Mouse (Mus musculus) lung, postnatal 0 days (tissue): Measurements from ENCODE around the gene Plin5. TPM values are rescaled to one million over a fixed set of nuclear protein-coding genes. Genes with fewer than 3 reads are reported as not detected.
A peak's percentile ranks its signal among the peaks of the same experiment; 100 is the strongest.

Source experiments
- ATAC-seq: fragments of 200-750 bp; cut with Nextera tagmentation; 2 replicates; pipeline ENCODE4 v1.8.0; 2017; ENCODE audit warnings: moderate library complexity
- DNase-seq: peaks from one replicate; pipeline ENCODE4 v3.0.0-alpha.2; 2016; ENCODE audit warnings: low spot score
- H3K27ac ChIP-seq: fragments of 300-500 bp; sonication (generic); 2 replicates; pipeline ENCODE4 v1.5.1; 2014; ENCODE audit warnings: antibody characterized with exemption, mild to moderate bottlenecking, low read length, mixed read lengths
- H3K27me3 ChIP-seq: fragments of 300-500 bp; sonication (generic); replicated peaks from 2 replicates; pipeline ENCODE4 v1.6.1; 2014; ENCODE audit warnings: low read length, mixed read lengths; ENCODE audit not compliant: insufficient read depth
- H3K36me3 ChIP-seq: fragments of 300-500 bp; sonication (generic); 2 replicates; pipeline ENCODE4 v1.6.1; 2014; ENCODE audit warnings: low read length, mixed read lengths; ENCODE audit not compliant: insufficient read depth
- H3K4me1 ChIP-seq: fragments of 300-500 bp; sonication (generic); 2 replicates; pipeline ENCODE4 v1.6.1; 2014; ENCODE audit warnings: antibody characterized with exemption, low read depth, low read length, mixed read lengths; ENCODE audit not compliant: insufficient read depth
- H3K4me2 ChIP-seq: fragments of 300-500 bp; sonication (generic); replicated peaks from 2 replicates; pipeline ENCODE4 v1.6.1; 2014; ENCODE audit warnings: low read depth, mild to moderate bottlenecking, low read length, moderate library complexity, mixed read lengths
- H3K4me3 ChIP-seq: fragments of 300-500 bp; sonication (generic); 2 replicates; pipeline ENCODE4 v1.5.1; 2014; ENCODE audit warnings: low read depth, low read length
- H3K9ac ChIP-seq: fragments of 300-500 bp; sonication (generic); replicated peaks from 2 replicates; pipeline ENCODE4 v1.6.1; 2014; ENCODE audit warnings: low read depth, mild to moderate bottlenecking
- H3K9me3 ChIP-seq: fragments of 300-500 bp; sonication (generic); 2 replicates; pipeline ENCODE4 v1.6.1; 2016; ENCODE audit warnings: low read length, mixed read lengths
- CTCF ChIP-seq: IDR thresholded peaks from 2 replicates; pipeline ENCODE4 v1.5.1; 2016; ENCODE audit warnings: antibody characterized with exemption, mild to moderate bottlenecking
- EP300 ChIP-seq: IDR thresholded peaks from 2 replicates; pipeline ENCODE4 v1.6.1; 2016; ENCODE audit warnings: antibody characterized with exemption, mild to moderate bottlenecking, control low read depth
- WGBS: fragments of 180-500 bp; shearing (Covaris S2); extraction: QIAGEN DNeasy Blood & Tissue Kit; methylation state at CpG from one replicate; pipeline ENCODE4 v1.1.7; 2014; 5-methylcytosine and 5-hydroxymethylcytosine counted together
- polyA plus RNA-seq: library from polyadenylated mRNA; unstranded; fragments of >200 nt; fragmentation: Nextera tagmentation; extraction: Ambion mirVana; gene quantifications from 2 replicates; pipeline ENCODE4 v1.2.1, GENCODE M21; 2015

Gene Plin5
- 3.2 and 4.3 TPM in 2 replicates for polyA plus RNA-seq

- Histone ChIP-seq H3K4me1 (no peaks in the 10 kb centered on the region; the same call in 1 of the 2 replicates), H3K4me2 (peak within 1 kb of the TSS; percentile 52), H3K9ac (no peak within 1 kb of the TSS), H3K9me3 (peaks cover 1% of the 10 kb centered on the region; the same call in 1 of the 2 replicates), H3K36me3 (no peaks in the 10 kb centered on the region; the same call in 1 of the 2 replicates), H3K27ac (no peak within 1 kb of the TSS), H3K4me3 (peak within 1 kb of the TSS; percentile 14; the same call in 1 of the 2 replicates), H3K27me3 (no peaks in the 10 kb centered on the region; the same call in 1 of the 2 replicates)
- 5% methylated on average over 24 of the region's 27 CpGs for WGBS
- peak; percentile 55 for DNase-seq
- TF ChIP-seq CTCF (no peak), EP300 (no peak)
- ATAC-seq: peak; percentile 72
These were observed at the start of gene Plin5 for GRCm38 (mm10) chr17:56117251-56117710. Plin5 (minus strand) TSS chr17:56117596.

GRCm38 (mm10) chr17:56165671-56166070 is 48.3 kb upstream of the Plin5 start:
- H3K27ac ChIP-seq: no peak overlapping the region
- DNase-seq (no peak), ATAC-seq (no peak)
- no peak overlapping the region for H3K4me2 ChIP-seq
- WGBS: 57% methylated on average over 11 of the region's 11 CpGs
- H3K36me3 ChIP-seq: no peaks in the 10 kb centered on the region
- TF ChIP-seq CTCF: no peak
- TF ChIP-seq EP300: no peak
- H3K9ac ChIP-seq: no peak overlapping the region
- no peaks in the 10 kb centered on the region for H3K9me3 ChIP-seq
- peaks cover 10% of the 10 kb centered on the region; the same call in 1 of the 2 replicates for H3K4me1 ChIP-seq
- no peak overlapping the region for H3K4me3 ChIP-seq
- H3K27me3 ChIP-seq: no peaks in the 10 kb centered on the region

GRCm38 (mm10) chr17:56164510-56164909 is 47.1 kb upstream of the Plin5 start:
- Histone ChIP-seq H3K4me2 (no peak overlapping the region), H3K4me3 (no peak overlapping the region), H3K27ac (no peak overlapping the region), H3K9ac (no peak overlapping the region), H3K9me3 (no peaks in the 10 kb centered on the region), H3K27me3 (no peaks in the 10 kb centered on the region), H3K4me1 (peaks cover 10% of the 10 kb centered on the region; the same call in 1 of the 2 replicates), H3K36me3 (no peaks in the 10 kb centered on the region)
- no peak for TF ChIP-seq CTCF
- no peak for TF ChIP-seq EP300
- ATAC-seq (no peak), DNase-seq (no peak)
- 67% methylated on average over 3 of the region's 3 CpGs for WGBS

DNA sequence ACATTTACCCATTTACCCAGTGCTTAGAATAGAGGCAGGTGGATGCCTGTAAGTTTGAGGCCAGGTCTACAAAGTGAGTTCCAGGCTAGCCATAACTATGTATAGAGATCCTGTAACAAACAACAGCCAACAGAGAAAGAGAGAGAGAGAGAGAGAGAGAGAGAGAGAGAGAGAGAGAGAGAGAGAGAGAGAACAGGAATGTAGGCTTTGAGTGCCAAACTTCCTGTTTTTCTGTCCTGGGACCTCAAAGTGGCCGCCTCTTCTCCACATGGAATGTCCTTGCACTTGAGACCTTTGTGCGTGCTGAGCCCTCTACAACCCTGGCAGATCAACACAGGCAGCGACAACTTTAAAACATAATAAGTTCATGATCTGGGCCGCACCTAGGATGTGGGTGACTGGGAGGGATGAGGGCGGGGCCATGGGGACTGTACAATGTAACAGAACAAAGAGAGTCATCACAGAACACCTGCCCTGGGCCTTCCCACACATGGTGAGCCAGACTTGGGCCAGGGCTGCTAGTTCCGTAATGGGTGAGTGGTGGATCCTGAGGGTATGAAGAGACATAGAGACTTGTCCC is 46.2 kb upstream of the Plin5 start:
- no peaks in the 10 kb centered on the region for H3K9me3 ChIP-seq
- H3K4me2 ChIP-seq: no peak overlapping the region
- ATAC-seq (0 out of 2 replicates have a peak, but pooled peaks have one; percentile 7), DNase-seq (peak; percentile 51)
- no peaks in the 10 kb centered on the region for H3K27me3 ChIP-seq
- no peaks in the 10 kb centered on the region for H3K36me3 ChIP-seq
- WGBS: 45% methylated on average over 6 of the region's 6 CpGs
- no peak overlapping the region for H3K9ac ChIP-seq
- peaks cover 10% of the 10 kb centered on the region; the same call in 1 of the 2 replicates for H3K4me1 ChIP-seq
- TF ChIP-seq CTCF: no peak
- no peak for TF ChIP-seq EP300
- no peak overlapping the region for H3K4me3 ChIP-seq
- H3K27ac ChIP-seq: no peak overlapping the region

- TF ChIP-seq EP300 (no peak), CTCF (no peak)
- DNase-seq (peak; percentile 98), ATAC-seq (peak; percentile 99)
- peak within 1 kb of the TSS; percentile 54 for H3K4me2 ChIP-seq
- WGBS: 1% methylated on average over 30 of the region's 30 CpGs
- no peak within 1 kb of the TSS for H3K27ac ChIP-seq
- H3K9me3 ChIP-seq: no peaks in the 10 kb centered on the region
- 0 out of 2 replicates have a peak, but pooled peaks cover 2% of the 10 kb centered on the region for H3K27me3 ChIP-seq
- H3K36me3 ChIP-seq: no peaks in the 10 kb centered on the region
- H3K9ac ChIP-seq: no peak within 1 kb of the TSS
- peak within 1 kb of the TSS; percentile 28 for H3K4me3 ChIP-seq
- peaks cover 10% of the 10 kb centered on the region; the same call in 1 of the 2 replicates for H3K4me1 ChIP-seq
These were observed 44.9 kb upstream of the Plin5 start, which contains the start of gene Tnfaip8l1 for GRCm38 (mm10) chr17:56162231-56162774. Tnfaip8l1 (plus strand) TSS chr17:56162477.

DNA sequence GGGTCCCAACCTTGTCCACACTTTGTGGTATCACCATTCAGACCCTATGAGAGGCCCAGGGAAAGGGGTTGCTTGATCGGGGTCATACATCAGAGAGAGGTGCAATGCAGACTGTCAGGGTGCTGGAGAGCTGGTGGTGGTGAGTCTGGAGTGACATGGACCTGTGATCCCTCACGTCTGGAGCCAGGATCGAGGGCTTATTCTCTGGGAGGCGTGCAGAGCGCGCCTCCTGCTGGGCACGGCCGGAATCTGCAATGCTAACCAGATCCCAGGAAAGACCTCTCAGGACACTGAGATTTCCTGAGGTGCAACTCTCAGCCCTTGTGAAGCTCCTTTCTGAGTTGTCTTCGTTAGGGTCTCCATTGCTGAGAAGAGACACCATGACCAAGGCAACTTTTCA is 42.3 kb upstream of the Plin5 start:
- no peak overlapping the region for H3K4me2 ChIP-seq
- 2% methylated on average over 9 of the region's 9 CpGs for WGBS
- ATAC-seq (0 out of 2 replicates have a peak, but pooled peaks have one; percentile 13), DNase-seq (peak; percentile 76)
- no peak overlapping the region for H3K27ac ChIP-seq
- H3K9ac ChIP-seq: no peak overlapping the region
- H3K4me3 ChIP-seq: no peak overlapping the region
- peaks cover 10% of the 10 kb centered on the region; the same call in 1 of the 2 replicates for H3K4me1 ChIP-seq
- H3K27me3 ChIP-seq: 0 out of 2 replicates have a peak, but pooled peaks cover 5% of the 10 kb centered on the region
- H3K36me3 ChIP-seq: no peaks in the 10 kb centered on the region
- TF ChIP-seq EP300: no peak
- peak; percentile 92 for TF ChIP-seq CTCF
- H3K9me3 ChIP-seq: no peaks in the 10 kb centered on the region
